ENCODE assay signal across 7 mouse cellular contexts in genomic region chr12:86892711-86893311, GRCm38 (mm10). TPM values are rescaled to one million over a fixed set of nuclear protein-coding genes. Genes with fewer than 3 reads are reported as not detected.
A peak's percentile ranks its signal among the peaks of the same experiment; 100 is the strongest.
DNase-seq lines count a peak whose midpoint lies in the region; ATAC-seq and TF ChIP-seq lines count a peak whose summit lies in the region.

No protein-coding gene starts in this region.

- WGBS in hindbrain, embryonic 11.5 days, result under 1% methylated on average over 17 of the region's 18 CpGs
- WGBS in liver, postnatal 0 days (ENCODE audit: insufficient replicate concordance), result 5% methylated on average over 16 of the region's 18 CpGs
- 4% methylated on average over 18 of the region's 18 CpGs for WGBS in stomach, embryonic 16.5 days

- H3K4me2 ChIP-seq in hindbrain, embryonic 11.5 days (replicated peaks; ENCODE audit: low read depth, low read length), result peak overlapping the region; percentile 57
- peak overlapping the region; percentile 86 for H3K4me2 ChIP-seq in liver, postnatal 0 days (ENCODE audit: low read depth, low read length)
- peak overlapping the region; percentile 92 for H3K4me2 ChIP-seq in stomach, embryonic 16.5 days (ENCODE audit: low read depth, low read length)

- peaks cover 2% of the 10 kb centered on the region; the same call in 1 of the 2 replicates for H3K27me3 ChIP-seq in hindbrain, embryonic 11.5 days (ENCODE audit: control insufficient read depth, insufficient read depth, low read length)
- no peaks in the 10 kb centered on the region; the same call in 1 of the 2 replicates for H3K27me3 ChIP-seq in liver, postnatal 0 days (ENCODE audit: insufficient read depth, low read length)
- no peaks in the 10 kb centered on the region for H3K27me3 ChIP-seq in stomach, embryonic 16.5 days (ENCODE audit: control insufficient read depth, insufficient read depth, low read length)

- H3K9ac ChIP-seq in hindbrain, embryonic 11.5 days (ENCODE audit: low read depth, low read length), result no peak overlapping the region
- no peak overlapping the region for H3K9ac ChIP-seq in liver, postnatal 0 days (replicated peaks)
- H3K9ac ChIP-seq in stomach, embryonic 16.5 days (ENCODE audit: low read length), result peak overlapping the region; percentile 77

- peak; percentile 70 for DNase-seq in left cerebral cortex, postnatal 4 days
- DNase-seq in left cerebral cortex, adult 11 months (ENCODE audit: low spot score), result no peak
- peak; percentile 78 for DNase-seq in hindbrain, embryonic 11.5 days (ENCODE audit: low spot score)
- peak; percentile 62 for DNase-seq in liver, postnatal 0 days
- no peak for DNase-seq in urinary bladder, postnatal 25 days (ENCODE audit: low spot score)

- H3K9me3 ChIP-seq in hindbrain, embryonic 11.5 days (ENCODE audit: control insufficient read depth, low read length), result no peaks in the 10 kb centered on the region
- no peaks in the 10 kb centered on the region for H3K9me3 ChIP-seq in liver, postnatal 0 days (ENCODE audit: low read length)
- H3K9me3 ChIP-seq in stomach, embryonic 16.5 days (replicated peaks; ENCODE audit: control insufficient read depth, low read length), result no peaks in the 10 kb centered on the region

- H3K4me1 ChIP-seq in brown adipose tissue, adult 24 weeks (ENCODE audit: control insufficient read depth, insufficient read depth, insufficient read length, low read length), result peaks cover 52% of the 10 kb centered on the region
- H3K4me1 ChIP-seq in hindbrain, embryonic 11.5 days (replicated peaks; ENCODE audit: control insufficient read depth, insufficient read depth, low read length), result peaks cover 52% of the 10 kb centered on the region
- peaks cover 77% of the 10 kb centered on the region for H3K4me1 ChIP-seq in liver, postnatal 0 days (ENCODE audit: insufficient read depth)
- peaks cover 83% of the 10 kb centered on the region for H3K4me1 ChIP-seq in stomach, embryonic 16.5 days (ENCODE audit: control insufficient read depth, insufficient read depth, low read length)

- no peak for TF ChIP-seq CTCF in liver, postnatal 0 days (IDR thresholded peaks at IDR 0.05; ENCODE audit: low read depth)

- H3K4me3 ChIP-seq in brown adipose tissue, adult 24 weeks (ENCODE audit: insufficient read depth, low read depth, low read length), result peak overlapping the region; percentile 57; the same call in 1 of the 2 replicates
- no peak overlapping the region for H3K4me3 ChIP-seq in hindbrain, embryonic 11.5 days (ENCODE audit: low read depth, low read length)
- H3K4me3 ChIP-seq in liver, postnatal 0 days (ENCODE audit: low read depth, low read length), result peak overlapping the region; percentile 58
- peak overlapping the region; percentile 49 for H3K4me3 ChIP-seq in stomach, embryonic 16.5 days (replicated peaks; ENCODE audit: low read length)

- no peaks in the 10 kb centered on the region for H3K36me3 ChIP-seq in hindbrain, embryonic 11.5 days (ENCODE audit: control insufficient read depth, insufficient read depth, low read length)
- no peaks in the 10 kb centered on the region for H3K36me3 ChIP-seq in liver, postnatal 0 days (replicated peaks; ENCODE audit: insufficient read depth, low read length)
- H3K36me3 ChIP-seq in stomach, embryonic 16.5 days (ENCODE audit: control insufficient read depth, insufficient read depth, low read length), result no peaks in the 10 kb centered on the region

- intact Hi-C loops in left cerebral cortex, postnatal 4 days (cut with DNase I), result no loop called here

- TF ChIP-seq EP300 in liver, postnatal 0 days (IDR thresholded peaks at IDR 0.05; ENCODE audit: low read depth), result no peak

- peak; percentile 20 for ATAC-seq in hindbrain, embryonic 11.5 days (ENCODE audit: low FRiP score)
- no peak for ATAC-seq in liver, postnatal 0 days
- no peak for ATAC-seq in stomach, embryonic 16.5 days (ENCODE audit: insufficient read depth, low FRiP score)

- peak overlapping the region; percentile 93 for H3K27ac ChIP-seq in brown adipose tissue, adult 24 weeks (replicated peaks; ENCODE audit: low read depth, low read length)
- H3K27ac ChIP-seq in hindbrain, embryonic 11.5 days (ENCODE audit: low read depth, low read length), result peak overlapping the region; percentile 94
- peak overlapping the region; percentile 99 for H3K27ac ChIP-seq in liver, postnatal 0 days (ENCODE audit: low read depth)
- peak overlapping the region; percentile 100 for H3K27ac ChIP-seq in stomach, embryonic 16.5 days (ENCODE audit: low read length)

RNA-seq across cellular contexts. Expression of gene Irf2bpl, which starts 8.2 kb away (rescaled TPM):
- total RNA-seq in left cerebral cortex, postnatal 4 days (2021), result 100 to 1,000 TPM; 124 to 127 TPM
- polyA plus RNA-seq in brown adipose tissue, adult 24 weeks (2012; ENCODE audit: insufficient read depth, insufficient read length, missing spikeins), result 7.1 and 23.0 TPM in 2 replicates
- polyA plus RNA-seq in hindbrain, embryonic 11.5 days (2014; fragmentation: Nextera tagmentation; extraction: Ambion mirVana), result 16.0 and 21.3 TPM in 2 replicates
- polyA plus RNA-seq in liver, postnatal 0 days (2015; fragmentation: Nextera tagmentation; extraction: Ambion mirVana), result 5.0 and 5.3 TPM in 2 replicates
- polyA plus RNA-seq in stomach, embryonic 16.5 days (2015; fragmentation: Nextera tagmentation; extraction: Ambion mirVana), result 10.1 and 11.7 TPM in 2 replicates

RNA-seq across cellular contexts. Expression of gene Cipc, which starts 54.0 kb away (rescaled TPM):
- 10 to 100 TPM; 56.9 to 60.6 TPM for total RNA-seq in left cerebral cortex, postnatal 4 days (2021)
- 15.9 and 16.4 TPM in 2 replicates for polyA plus RNA-seq in brown adipose tissue, adult 24 weeks (2012; ENCODE audit: insufficient read depth, insufficient read length, missing spikeins)
- polyA plus RNA-seq in hindbrain, embryonic 11.5 days (2014; fragmentation: Nextera tagmentation; extraction: Ambion mirVana), result 32.2 and 39.5 TPM in 2 replicates
- 4.4 and 4.7 TPM in 2 replicates for polyA plus RNA-seq in liver, postnatal 0 days (2015; fragmentation: Nextera tagmentation; extraction: Ambion mirVana)
- 17.8 and 18.1 TPM in 2 replicates for polyA plus RNA-seq in stomach, embryonic 16.5 days (2015; fragmentation: Nextera tagmentation; extraction: Ambion mirVana)

Comparison
In these comparisons a context has a peak if more than half of its experiments do, and no peak if none do; other contexts are left out.
1. DNase-seq: peak in left cerebral cortex, postnatal 4 days (single experiment), hindbrain, embryonic 11.5 days (single experiment) and liver, postnatal 0 days (single experiment); none in left cerebral cortex, adult 11 months (single experiment) and urinary bladder, postnatal 25 days (single experiment).
2. Peak in every context shown above with its lines, with median percentiles within 50 percentile points of each other: H3K27ac ChIP-seq and H3K4me2 ChIP-seq.